ENCODE assay signal across 8 mouse cellular contexts in genomic region chr11:6065046-6065521, GRCm38 (mm10). TPM values are rescaled to one million over a fixed set of nuclear protein-coding genes. Genes with fewer than 3 reads are reported as not detected.
DNase-seq lines count a peak whose midpoint lies in the region; ATAC-seq and TF ChIP-seq lines count a peak whose summit lies in the region.

No protein-coding gene starts in this region.

- no peaks in the 10 kb centered on the region for H3K36me3 ChIP-seq in kidney, embryonic 15.5 days
- H3K36me3 ChIP-seq in embryonic facial prominence, embryonic 15.5 days, result no peaks in the 10 kb centered on the region
- no peaks in the 10 kb centered on the region for H3K36me3 ChIP-seq in limb, embryonic 12.5 days
- no peaks in the 10 kb centered on the region for H3K36me3 ChIP-seq in small intestine, adult 2 months (ENCODE audit: control insufficient read depth, insufficient read depth, low read length)

- no peak for TF ChIP-seq CTCF in small intestine, adult 2 months (IDR thresholded peaks at IDR 0.05; ENCODE audit: extremely low read depth, insufficient read length, insufficient replicate concordance, low read depth, low read length)

- TF ChIP-seq POLR2A in small intestine, adult 2 months (IDR thresholded peaks at IDR 0.05; ENCODE audit: low read depth, low read length), result no peak

- H3K9me3 ChIP-seq in kidney, embryonic 15.5 days (replicated peaks), result no peaks in the 10 kb centered on the region
- no peaks in the 10 kb centered on the region for H3K9me3 ChIP-seq in embryonic facial prominence, embryonic 15.5 days (replicated peaks)
- no peaks in the 10 kb centered on the region for H3K9me3 ChIP-seq in limb, embryonic 12.5 days

- H3K4me2 ChIP-seq in kidney, embryonic 15.5 days, result peak overlapping the region; percentile 99
- H3K4me2 ChIP-seq in embryonic facial prominence, embryonic 15.5 days (replicated peaks), result peak overlapping the region; percentile 96
- H3K4me2 ChIP-seq in limb, embryonic 12.5 days, result peak overlapping the region; percentile 92

- under 1% methylated on average over 53 of the region's 55 CpGs for WGBS in kidney, embryonic 15.5 days
- under 1% methylated on average over 55 of the region's 55 CpGs for WGBS in embryonic facial prominence, embryonic 15.5 days
- under 1% methylated on average over 52 of the region's 55 CpGs for WGBS in limb, embryonic 12.5 days
- under 1% methylated on average over 47 of the region's 55 CpGs for WGBS in small intestine, adult 2 months

- H3K9ac ChIP-seq in kidney, embryonic 15.5 days, result peak overlapping the region; percentile 43
- 0 out of 2 replicates have a peak overlapping the region, but pooled peaks have one; percentile 33 for H3K9ac ChIP-seq in embryonic facial prominence, embryonic 15.5 days
- H3K9ac ChIP-seq in limb, embryonic 12.5 days (replicated peaks), result peak overlapping the region; percentile 48

- DNase-seq in kidney, adult 18-20 months, result no peak
- DNase-seq in brain, adult 2 months (ENCODE audit: low read depth, low spot score), result peak; percentile 49
- DNase-seq in frontal cortex, postnatal 14 days (ENCODE audit: low spot score in 2 of 2), result no peak
- DNase-seq in c-Kit-positive CD71-positive TER-119-positive erythroid progenitor cells, embryonic 14.5 days (ENCODE audit: low spot score), result no peak

- ATAC-seq in kidney, embryonic 15.5 days (replicated peaks; ENCODE audit: low FRiP score), result peak; percentile 10; the same call in 1 of the 2 replicates
- ATAC-seq in embryonic facial prominence, embryonic 15.5 days (ENCODE audit: insufficient number of reproducible peaks, low FRiP score, low TSS enrichment, low read depth), result no peak
- ATAC-seq in limb, embryonic 12.5 days (ENCODE audit: insufficient number of reproducible peaks, insufficient read depth, low FRiP score, low TSS enrichment, low read depth), result no peak

- H3K4me3 ChIP-seq in kidney, embryonic 15.5 days (replicated peaks), result peak overlapping the region; percentile 61
- peak overlapping the region; percentile 57 for H3K4me3 ChIP-seq in embryonic facial prominence, embryonic 15.5 days (replicated peaks)
- peak overlapping the region; percentile 57 for H3K4me3 ChIP-seq in limb, embryonic 12.5 days (replicated peaks)
- H3K4me3 ChIP-seq in small intestine, adult 2 months (ENCODE audit: low read depth, low read length), result peak overlapping the region; percentile 57

- H3K27me3 ChIP-seq in kidney, embryonic 15.5 days, result peaks cover 82% of the 10 kb centered on the region
- H3K27me3 ChIP-seq in embryonic facial prominence, embryonic 15.5 days, result peaks cover 85% of the 10 kb centered on the region
- peaks cover 98% of the 10 kb centered on the region for H3K27me3 ChIP-seq in limb, embryonic 12.5 days
- H3K27me3 ChIP-seq in small intestine, adult 2 months (ENCODE audit: control insufficient read depth, insufficient read depth, low read length), result peaks cover 49% of the 10 kb centered on the region

- no peak overlapping the region for H3K27ac ChIP-seq in kidney, embryonic 15.5 days
- H3K27ac ChIP-seq in embryonic facial prominence, embryonic 15.5 days (replicated peaks), result no peak overlapping the region
- no peak overlapping the region for H3K27ac ChIP-seq in limb, embryonic 12.5 days
- H3K27ac ChIP-seq in small intestine, adult 2 months (ENCODE audit: insufficient read depth, low read depth, low read length), result no peak overlapping the region

- H3K4me1 ChIP-seq in kidney, embryonic 15.5 days, result peaks cover 25% of the 10 kb centered on the region
- H3K4me1 ChIP-seq in embryonic facial prominence, embryonic 15.5 days, result peaks cover 27% of the 10 kb centered on the region
- peaks cover 25% of the 10 kb centered on the region for H3K4me1 ChIP-seq in limb, embryonic 12.5 days (replicated peaks)
- H3K4me1 ChIP-seq in small intestine, adult 2 months (ENCODE audit: control insufficient read depth, insufficient read depth, insufficient read length, low read length), result peaks cover 3% of the 10 kb centered on the region; the same call in 1 of the 2 replicates

RNA-seq across cellular contexts. Expression of gene Camk2b, which starts 1.1 kb away (rescaled TPM):
- 4.3 and 4.5 TPM in 2 replicates for polyA plus RNA-seq in kidney, embryonic 15.5 days (2015; fragmentation: Nextera tagmentation; extraction: Ambion mirVana)
- polyA plus RNA-seq in embryonic facial prominence, embryonic 15.5 days (2015; fragmentation: Nextera tagmentation; extraction: Ambion mirVana), result 3.5 and 4.6 TPM in 2 replicates
- polyA plus RNA-seq in limb, embryonic 12.5 days (2016; fragmentation: Nextera tagmentation; extraction: Ambion mirVana), result 0.74 and 0.91 TPM in 2 replicates
- polyA plus RNA-seq in small intestine, adult 2 months (2012; rRNA removed), result 1.2 and 8.1 TPM in 2 replicates
